Mouse (Mus musculus): ENCODE data around the gene Acadl.

Gene Acadl

GRCm38 (mm10) chr1:66838184-66839042 is 24.7 kb downstream of the Acadl start:
- DNase-seq = peak; percentile 85

- DNase-seq = no peak
Measured at GRCm38 (mm10) chr1:66837207-66837606, 25.9 kb downstream of the Acadl start.

DNA sequence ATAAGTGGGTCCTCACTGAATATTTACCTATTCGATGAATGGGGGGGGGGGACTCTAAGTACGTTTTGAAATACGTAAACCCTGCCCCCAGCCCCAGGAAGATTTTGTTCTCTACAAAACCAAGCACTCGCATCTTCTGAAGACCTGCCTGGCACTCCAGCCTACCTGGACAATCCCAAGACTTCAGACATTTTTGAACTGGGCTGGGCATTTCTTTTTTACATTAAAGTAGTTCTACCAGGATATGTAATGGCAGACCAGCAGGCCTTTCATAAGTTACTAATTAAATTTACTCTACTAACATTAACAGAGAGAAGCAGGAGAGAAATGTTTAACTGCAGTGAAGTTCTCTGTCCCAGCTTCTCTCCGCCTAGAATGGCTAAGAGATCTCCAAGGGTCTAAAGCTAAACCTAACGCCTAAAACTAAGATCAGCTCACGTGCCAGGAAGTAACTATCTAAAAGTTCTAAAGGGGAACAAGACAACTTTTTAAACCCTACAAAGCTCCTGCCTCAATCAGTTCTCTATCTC is 30.4 kb downstream of the Acadl start:
- DNase-seq = no peak

DNA sequence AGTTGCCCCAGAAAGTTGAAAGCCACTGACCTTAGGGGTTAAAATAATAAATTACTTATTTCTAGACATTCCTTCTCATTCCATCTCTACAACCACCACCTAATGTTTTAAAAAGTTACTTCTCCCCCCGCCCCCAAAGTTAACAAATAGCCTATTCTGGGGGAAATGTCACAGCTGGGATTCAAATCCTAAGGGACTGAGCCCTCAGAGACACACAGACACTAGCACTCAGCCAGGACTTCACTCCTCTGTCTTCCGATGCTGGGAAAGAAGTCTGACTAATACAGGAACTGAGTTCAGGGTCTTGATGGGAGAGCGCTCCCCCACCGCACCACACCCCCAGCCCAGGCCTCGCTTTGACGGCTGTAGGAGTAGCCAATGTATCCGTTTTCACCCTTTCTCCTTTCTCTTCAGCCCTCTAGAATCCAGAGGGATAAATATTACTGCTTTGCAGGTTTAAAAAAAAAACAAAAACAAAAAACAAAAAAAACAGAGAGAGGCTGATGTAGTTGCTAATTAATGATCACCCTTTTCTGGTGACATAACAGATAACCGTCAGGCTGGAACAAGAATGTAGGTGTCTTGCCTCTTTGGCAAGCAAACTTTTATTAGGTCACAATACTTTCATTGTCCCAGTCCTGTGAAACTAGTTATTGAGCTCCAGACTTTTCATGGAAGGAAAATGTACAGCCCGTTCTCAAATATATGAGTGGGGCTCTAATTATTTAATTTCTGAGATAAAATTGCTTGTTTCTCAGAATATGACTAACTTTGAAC is 31.1 kb downstream of the Acadl start:
- DNase-seq = peak; percentile 54

DNA sequence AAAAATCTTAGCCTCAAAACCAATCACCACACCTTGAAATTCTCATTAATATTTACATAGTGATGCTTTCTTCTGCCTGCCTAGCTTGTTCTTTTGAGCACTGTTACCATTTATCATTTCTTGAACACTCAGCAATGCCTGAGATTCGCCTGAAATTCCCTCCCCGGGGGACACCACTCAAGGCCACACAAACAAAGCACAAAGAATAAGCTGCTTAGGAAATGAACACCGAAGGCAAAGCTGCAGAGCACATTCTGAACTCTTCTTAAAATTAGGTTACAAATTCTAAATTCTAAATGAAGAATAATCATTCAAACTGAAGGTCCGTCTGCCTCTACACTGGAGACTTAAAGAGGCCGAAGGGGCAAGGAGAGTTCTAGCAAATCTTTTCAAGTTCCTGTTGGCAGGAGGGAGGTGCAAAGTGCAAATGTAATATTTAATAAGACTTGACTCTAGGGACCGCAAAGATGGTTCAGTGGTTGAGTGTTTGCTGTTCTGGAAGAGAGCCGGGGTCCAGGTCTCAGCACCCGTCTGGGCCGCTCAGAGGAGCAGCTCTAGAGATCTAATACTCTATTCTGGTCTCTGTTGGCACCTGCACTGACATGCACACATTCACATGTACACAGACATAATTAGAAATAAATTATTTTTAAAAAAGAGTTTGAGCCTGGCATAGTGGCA is 33.5 kb downstream of the Acadl start:
- DNase-seq = no peak

DNA sequence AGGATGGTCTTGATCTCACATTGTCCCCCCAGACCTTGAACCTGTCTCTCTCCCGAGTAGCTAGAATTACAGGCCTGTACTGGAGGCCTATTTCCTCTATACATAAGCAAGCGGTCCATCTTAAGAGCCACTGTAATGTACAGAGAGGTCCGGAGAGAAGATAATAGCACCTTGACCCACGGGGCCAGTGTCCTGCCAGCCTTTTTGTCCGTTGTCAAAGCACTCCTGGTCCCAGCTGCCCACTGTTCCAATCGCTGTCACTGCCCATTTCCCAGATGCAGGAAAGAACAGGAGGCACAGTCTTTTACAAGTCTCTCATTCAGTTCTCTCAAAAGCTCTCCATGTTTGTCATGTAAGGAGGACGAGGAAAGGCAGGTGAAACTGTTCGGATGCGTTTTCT is 41.1 kb downstream of the Acadl start:
- DNase-seq = no peak

DNA sequence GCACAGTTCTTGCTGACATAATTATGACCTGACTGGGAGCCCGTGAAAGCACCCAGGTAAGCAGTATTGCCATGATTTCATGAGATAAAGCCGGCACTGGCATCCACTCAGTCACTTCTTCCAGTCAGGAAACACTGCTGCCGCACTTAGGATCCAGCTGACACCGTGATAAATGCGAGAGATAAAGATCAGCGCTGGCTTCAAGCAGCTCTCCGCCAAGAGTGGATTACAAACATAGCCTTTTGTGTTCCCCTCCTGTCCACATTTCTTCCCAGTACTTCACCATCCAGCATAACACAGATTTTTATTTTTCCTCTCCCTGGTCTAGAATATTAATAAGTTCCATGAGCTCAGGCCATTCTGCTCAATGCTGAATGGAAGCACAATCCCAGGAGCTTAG is 42.8 kb downstream of the Acadl start:
- no peak for DNase-seq

DNA sequence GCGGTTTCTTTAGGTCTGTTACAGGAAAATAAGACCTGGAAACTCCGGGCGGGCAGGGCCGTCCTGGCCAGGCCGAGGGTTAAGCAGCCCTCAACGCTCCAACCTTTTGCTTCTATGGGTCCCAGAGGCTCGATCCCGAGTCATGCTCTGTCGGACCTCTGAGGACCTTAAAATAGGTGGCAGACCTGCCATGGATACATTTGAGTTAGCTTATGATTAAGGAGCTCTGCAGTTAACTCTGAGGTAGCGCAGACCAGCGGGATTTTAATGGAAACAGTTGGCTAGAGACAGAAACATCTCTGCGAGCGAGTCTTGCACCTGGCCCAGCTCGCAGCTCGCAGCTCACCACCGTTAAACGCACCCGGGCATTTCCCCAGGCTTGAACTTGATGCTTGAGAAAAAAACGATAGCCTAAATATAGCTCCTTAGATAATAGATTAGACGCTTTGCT is 45.2 kb downstream of the Acadl start:
- DNase-seq = no peak

DNA sequence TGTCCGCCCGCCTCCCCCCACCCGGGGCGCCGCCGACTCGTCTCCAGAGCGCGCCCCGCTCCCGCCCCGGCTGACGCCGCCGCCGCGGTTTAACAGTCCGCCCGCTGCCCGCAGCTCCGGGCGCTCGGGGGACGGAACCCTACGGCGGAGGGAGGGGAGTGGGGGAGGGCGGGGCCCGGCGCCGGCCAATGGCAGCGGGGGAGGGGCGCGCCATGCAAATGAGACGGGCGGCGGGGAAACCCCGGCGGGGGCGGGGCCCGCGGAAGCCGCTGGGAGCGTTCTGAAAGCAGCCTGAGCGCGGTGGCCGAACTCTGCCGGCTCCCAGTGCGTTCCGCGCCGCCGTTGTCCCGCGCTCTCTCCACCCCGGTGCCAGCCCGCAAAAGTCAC is 45.6 kb downstream of the Acadl start, which contains the start of gene Kansl1l:
Gene Kansl1l, minus strand, starts transcription at position 110 of the 387 bp plus-strand sequence.
- DNase-seq = peak; percentile 97

DNA sequence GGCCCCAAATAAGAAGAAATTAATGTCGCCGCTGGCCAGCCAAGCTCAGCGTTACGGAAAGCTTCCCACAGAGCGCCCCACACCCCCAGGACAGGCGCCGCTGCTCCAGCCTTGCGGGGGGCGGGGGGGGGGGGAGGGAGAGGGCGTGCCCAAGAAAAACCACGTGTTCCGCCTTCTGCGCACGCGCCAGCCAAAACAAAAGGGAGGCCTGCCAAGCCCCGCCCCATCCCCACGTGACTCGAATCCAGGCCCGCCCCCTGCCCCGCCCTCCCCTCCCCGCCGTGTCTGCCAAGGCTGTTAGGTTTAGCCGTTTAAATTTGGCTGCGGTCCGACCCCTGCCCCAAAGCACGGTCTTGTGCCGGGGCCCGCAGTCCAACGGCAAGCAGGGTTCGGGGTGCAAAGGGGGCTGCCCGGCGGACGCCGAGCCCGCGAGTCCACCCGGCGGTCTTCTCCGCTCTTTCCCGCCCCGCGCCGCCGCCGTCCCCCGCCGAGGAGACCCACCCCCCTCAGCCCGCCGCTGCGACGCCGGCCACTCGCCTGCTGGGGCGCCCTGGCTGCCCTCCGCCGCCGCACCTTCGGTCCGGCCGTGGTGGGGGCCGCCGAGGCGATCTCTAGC is 46.1 kb downstream of the Acadl start:
- DNase-seq = peak; percentile 95

DNA sequence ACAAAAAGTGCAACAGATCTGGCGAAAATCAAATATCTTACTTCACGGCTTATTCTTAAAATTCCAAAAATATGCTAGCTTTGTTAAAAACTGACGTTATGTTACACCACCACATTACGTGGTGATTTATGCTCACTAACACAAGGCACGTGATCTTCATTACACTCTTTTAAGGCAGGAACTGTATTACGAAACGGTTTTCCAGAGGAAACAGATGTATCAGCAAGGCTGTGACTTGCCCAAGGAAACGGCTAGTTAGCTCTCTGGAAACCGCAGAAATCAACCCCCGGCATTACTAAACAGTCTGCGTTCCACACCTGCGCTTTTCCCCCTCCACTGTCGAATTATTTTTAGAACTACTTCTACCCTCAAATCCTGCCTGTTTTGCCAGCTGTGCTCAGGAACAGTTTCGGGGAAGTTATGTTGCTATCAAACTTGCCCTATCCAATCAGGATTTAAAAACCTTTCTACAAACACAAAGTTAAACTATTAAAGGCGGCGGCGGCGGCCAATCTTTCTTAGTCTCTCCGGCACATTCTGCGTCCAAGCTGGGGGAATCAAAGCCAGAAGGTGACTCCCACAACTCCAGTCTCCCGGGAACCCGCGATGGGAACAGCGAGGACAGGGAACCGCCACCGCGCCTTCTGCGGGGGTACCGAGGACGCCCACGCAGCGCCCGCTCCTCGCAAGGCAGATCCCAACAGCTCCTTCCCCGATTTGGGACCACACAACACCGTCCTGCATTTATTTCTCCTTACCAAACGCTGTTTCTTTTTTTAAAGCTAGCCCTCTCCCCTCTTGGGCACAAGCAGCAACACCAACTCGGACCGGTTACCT is 46.9 kb downstream of the Acadl start:
- peak; percentile 70 for DNase-seq

GRCm38 (mm10) chr1:66814756-66815155 is 48.3 kb downstream of the Acadl start:
- no peak for DNase-seq

DNA sequence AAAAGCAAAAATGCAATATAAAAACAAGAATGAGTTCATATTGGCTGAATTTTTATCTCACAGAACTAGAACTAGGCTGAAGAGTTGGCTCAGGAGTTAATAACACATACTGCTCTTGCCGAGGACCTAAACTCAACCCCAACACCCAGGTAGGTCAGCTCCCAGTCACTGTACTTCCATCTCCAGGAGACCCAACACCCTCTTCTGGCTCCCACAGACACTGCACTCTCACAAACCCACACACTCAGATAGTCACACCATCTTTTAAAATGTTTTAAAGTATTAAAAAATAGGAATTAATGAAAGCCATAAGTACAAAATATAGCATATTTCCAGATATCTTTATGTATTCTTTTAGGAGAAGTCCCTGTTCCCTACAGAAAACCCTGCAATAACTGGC is 49.9 kb downstream of the Acadl start:
- no peak for DNase-seq

DNA sequence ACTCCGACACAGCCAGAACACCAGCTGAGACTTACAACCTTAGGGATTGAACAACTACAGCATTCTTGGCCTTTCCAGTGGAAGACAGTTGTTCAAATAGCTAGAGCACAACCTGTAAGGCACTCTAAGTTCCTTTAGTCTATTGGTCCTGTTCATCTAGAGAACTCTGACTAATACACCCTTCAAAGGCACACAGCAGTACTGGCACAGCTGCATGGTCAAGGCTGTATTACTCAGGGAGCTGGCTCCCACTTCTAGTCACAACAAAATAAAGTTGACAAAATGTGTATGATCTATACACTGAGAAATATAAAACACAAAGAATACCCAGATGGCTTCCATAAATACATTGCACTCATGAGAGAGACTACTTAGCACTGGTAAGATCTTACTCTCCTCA is 56.3 kb downstream of the Acadl start:
- no peak for DNase-seq

GRCm38 (mm10) chr1:66805408-66805807 is 57.7 kb downstream of the Acadl start:
- DNase-seq = no peak

- DNase-seq = no peak
Measured at GRCm38 (mm10) chr1:66804710-66805109, 58.4 kb downstream of the Acadl start.

DNA sequence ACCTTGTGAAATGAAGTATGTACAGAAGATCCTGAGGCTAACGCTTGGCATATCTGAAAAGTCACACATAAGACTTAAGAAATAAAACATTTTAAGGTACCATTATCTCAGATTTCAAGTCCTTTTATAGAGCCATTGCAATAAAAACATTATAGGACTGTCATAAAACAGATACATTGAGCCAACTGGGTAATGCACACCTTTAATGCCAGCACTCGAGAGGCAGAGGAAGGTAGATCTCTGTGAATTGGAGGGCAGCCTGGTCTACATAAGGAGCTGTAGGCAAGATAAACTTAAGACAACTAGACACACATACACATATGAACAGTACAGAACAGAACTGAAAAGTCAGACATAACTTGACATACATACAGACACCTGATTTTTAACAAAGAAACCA is 65.1 kb downstream of the Acadl start:
- DNase-seq = no peak

- DNase-seq = no peak
Measured at GRCm38 (mm10) chr1:66792838-66793466, 70.1 kb downstream of the Acadl start.

DNA sequence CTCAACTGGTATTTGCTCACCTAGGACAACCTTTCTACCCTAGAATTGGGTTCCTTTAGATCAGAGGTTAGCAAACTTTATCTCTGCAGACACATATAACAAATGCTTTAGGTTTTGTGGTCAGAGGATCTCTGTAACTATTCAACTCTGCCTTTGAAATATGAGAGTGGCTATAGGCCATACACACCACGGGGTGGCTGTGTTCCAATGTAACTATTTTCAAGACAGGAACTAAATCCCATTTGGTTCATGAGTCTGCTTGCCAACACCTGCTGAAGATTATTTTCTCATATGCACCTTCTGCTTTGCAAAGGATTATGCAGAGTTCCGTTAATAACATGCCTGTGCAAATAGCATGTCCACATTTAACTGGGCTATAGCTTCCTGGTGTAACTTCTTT is 80.8 kb downstream of the Acadl start:
- no peak for DNase-seq

GRCm38 (mm10) chr1:66781027-66781426 is 82.0 kb downstream of the Acadl start:
- DNase-seq = no peak
